Mouse (Mus musculus) right cerebral cortex, postnatal 14 days (tissue): ENCODE data around the gene Abhd8.
"Not testable (repeated sequence)": the region's sequence is repeated elsewhere in the genome, so short reads cannot be mapped to it uniquely, and the experiment has no call there.

Experiments
- DNase-seq: peaks from one replicate; pipeline ENCODE4 v3.0.0; 2022

The Abhd8 gene

GRCm38 (mm10) chr8:71457659-71458270 is 5.7 kb downstream of the Abhd8 start:
- DNase-seq: no peak

- DNase-seq: no peak
These were observed 6.5 kb downstream of the Abhd8 start for GRCm38 (mm10) chr8:71456906-71457305.

GRCm38 (mm10) chr8:71454668-71455067 is 8.8 kb downstream of the Abhd8 start:
- DNase-seq: no peak

- no peak for DNase-seq
These were observed 10.8 kb downstream of the Abhd8 start for GRCm38 (mm10) chr8:71452669-71453068.

GRCm38 (mm10) chr8:71451777-71452176 is 11.7 kb downstream of the Abhd8 start:
- DNase-seq: no peak

- DNase-seq: no peak
These were observed 12.1 kb downstream of the Abhd8 start for GRCm38 (mm10) chr8:71451337-71451736.

- DNase-seq: no peak
These were observed 18.4 kb downstream of the Abhd8 start for GRCm38 (mm10) chr8:71445096-71445495.

- no peak for DNase-seq
These were observed 22.1 kb downstream of the Abhd8 start for GRCm38 (mm10) chr8:71441404-71441803.

GRCm38 (mm10) chr8:71437041-71437440 is 26.4 kb downstream of the Abhd8 start:
- no peak for DNase-seq

- DNase-seq: not testable (repeated sequence)
These were observed 30.5 kb downstream of the Abhd8 start for GRCm38 (mm10) chr8:71432935-71433334.

- no peak for DNase-seq
These were observed 41.3 kb downstream of the Abhd8 start for GRCm38 (mm10) chr8:71422121-71422520.

GRCm38 (mm10) chr8:71411535-71412273 is 51.8 kb downstream of the Abhd8 start:
- no peak for DNase-seq

- DNase-seq: no peak
These were observed 55.2 kb downstream of the Abhd8 start for GRCm38 (mm10) chr8:71408231-71408630.

GRCm38 (mm10) chr8:71407441-71407840 is 56.0 kb downstream of the Abhd8 start:
- no peak for DNase-seq
